11 mouse cellular contexts compared by ENCODE assay signal in genomic region chr5:103620301-103620973, GRCm38 (mm10). TPM values are rescaled to one million over a fixed set of nuclear protein-coding genes. Genes with fewer than 3 reads are reported as not detected.
DNase-seq lines count a peak whose midpoint lies in the region; ATAC-seq and TF ChIP-seq lines count a peak whose summit lies in the region.
"Had no signal": no experiment of that assay in that cellular context is flagged by ENCODE, and none has a peak within 500 bp of the region (broad histone marks: within the 10 kb centered on the region; RNA-seq: fewer than 3 reads in every experiment).

No protein-coding gene starts in this region.

- no peak overlapping the region for H3K9ac ChIP-seq in heart, adult 2 months (ENCODE audit: low read depth, low read length)
- no peak overlapping the region for H3K9ac ChIP-seq in stomach, embryonic 15.5 days
- H3K9ac ChIP-seq: forebrain, embryonic 13.5 days; liver, postnatal 0 days had no signal

- TF ChIP-seq POLR2A in heart, adult 2 months (IDR thresholded peaks at IDR 0.05; ENCODE audit: insufficient read depth, low read depth, low read length), result no peak

- H3K9me3 ChIP-seq in stomach, embryonic 15.5 days, result no peaks in the 10 kb centered on the region
- H3K9me3 ChIP-seq: forebrain, embryonic 13.5 days had no signal

- no peak overlapping the region for H3K4me3 ChIP-seq in heart, adult 2 months
- H3K4me3 ChIP-seq in stomach, embryonic 15.5 days (replicated peaks), result no peak overlapping the region
- H3K4me3 ChIP-seq: forebrain, embryonic 13.5 days had no signal

- H3K27me3 ChIP-seq in heart, adult 2 months (ENCODE audit: control insufficient read depth, insufficient read depth, low read length), result no peaks in the 10 kb centered on the region
- H3K27me3 ChIP-seq in stomach, embryonic 15.5 days (replicated peaks), result no peaks in the 10 kb centered on the region
- H3K27me3 ChIP-seq: forebrain, embryonic 13.5 days had no signal

- H3K4me2 ChIP-seq in stomach, embryonic 15.5 days, result no peak overlapping the region
- H3K4me2 ChIP-seq: forebrain, embryonic 13.5 days had no signal

- 0 out of 2 replicates have a peak, but pooled peaks have one; percentile 27 for ATAC-seq in stomach, embryonic 15.5 days (ENCODE audit: insufficient read depth, low FRiP score, low read depth)
- ATAC-seq in cerebellum, adult (ENCODE audit: insufficient number of reproducible peaks, low FRiP score, low TSS enrichment), result no peak
- no peak for ATAC-seq in megakaryocyte progenitor cell, adult 5-6 weeks (replicated peaks; ENCODE audit: poor library complexity)
- ATAC-seq: forebrain, embryonic 13.5 days; liver, postnatal 0 days had no signal

- peak; percentile 25 for DNase-seq in ovary, postnatal 36 days (ENCODE audit: low spot score)
- DNase-seq in ovary, postnatal 10 days (ENCODE audit: low spot score), result no peak
- peak; percentile 54 to 71 for DNase-seq in heart, adult 2 months
- DNase-seq in kidney, postnatal 14 days, result peak; percentile 54
- DNase-seq in spleen, adult 18-20 months, result no peak
- DNase-seq: cerebellum, adult 11 months; liver, postnatal 0 days had no signal

- H3K27ac ChIP-seq in heart, adult 2 months, result peak overlapping the region; percentile 23
- H3K27ac ChIP-seq in stomach, embryonic 15.5 days, result peak overlapping the region; percentile 18; the same call in 1 of the 2 replicates
- H3K27ac ChIP-seq: forebrain, embryonic 13.5 days had no signal

- H3K79me2 ChIP-seq in heart, adult 2 months (replicated peaks; ENCODE audit: control insufficient read depth, insufficient read depth, low read length), result no peaks in the 10 kb centered on the region

- H3K4me1 ChIP-seq in heart, adult 2 months (ENCODE audit: control insufficient read depth, insufficient read depth, low read length), result peaks cover 21% of the 10 kb centered on the region
- 0 out of 2 replicates have a peak, but pooled peaks cover 5% of the 10 kb centered on the region for H3K4me1 ChIP-seq in stomach, embryonic 15.5 days

- intact Hi-C loops in heart, adult 2 months (cut with DNase I), result loop anchor here (5.0 kb wide), 1 partner anchor 37 kb away; the partner anchor contains the start of gene 1700016H13Rik

- no peak for TF ChIP-seq CTCF in heart, adult 2 months (IDR thresholded peaks at IDR 0.05)

- no peaks in the 10 kb centered on the region for H3K36me3 ChIP-seq in heart, adult 2 months (ENCODE audit: control insufficient read depth, insufficient read depth, low read length)
- H3K36me3 ChIP-seq in stomach, embryonic 15.5 days, result no peaks in the 10 kb centered on the region

- no peak for TF ChIP-seq EP300 in heart, adult 2 months (IDR thresholded peaks at IDR 0.05; ENCODE audit: insufficient read depth, low read depth, low read length)

- whole genome bisulfite sequencing in heart, adult 2 months, result 47% methylated on average over 12 of the region's 12 CpGs
- WGBS in stomach, embryonic 15.5 days, result 49% methylated on average over 12 of the region's 12 CpGs

RNA-seq across cellular contexts. Expression of gene Slc10a6, which starts 8.8 kb away (rescaled TPM):
- 1 to 10 TPM; 6.3 to 8.3 TPM for total RNA-seq in heart, adult 2 months (2021)
- polyA plus RNA-seq in heart, adult 2 months (2012; rRNA removed), result 3.9 and 4.1 TPM in 2 replicates
- polyA plus RNA-seq in stomach, embryonic 15.5 days (2015; fragmentation: Nextera tagmentation; extraction: Ambion mirVana), result 0.84 and 1.1 TPM in 2 replicates
- not detected in 2 replicates for total RNA-seq in megakaryocyte progenitor cell, adult 5-6 weeks (2015)
- total RNA-seq in megakaryocyte progenitor cell, adult 5-6 weeks (2017), result not detected in 2 replicates
- polyA plus RNA-seq: forebrain, embryonic 13.5 days had no signal

RNA-seq across cellular contexts. Expression of gene 1700016H13Rik, which starts 35.4 kb away (rescaled TPM):
- total RNA-seq in heart, adult 2 months (2021), result not detected
- 0.20 and 0.29 TPM in 2 replicates for polyA plus RNA-seq in heart, adult 2 months (2012; rRNA removed)
- 0.21 and 0.32 TPM in 2 replicates for polyA plus RNA-seq in stomach, embryonic 15.5 days (2015; fragmentation: Nextera tagmentation; extraction: Ambion mirVana)
- total RNA-seq in megakaryocyte progenitor cell, adult 5-6 weeks (2015), result 0.12 TPM in 1 of 2 replicates, not detected in the other
- not detected in 2 replicates for total RNA-seq in megakaryocyte progenitor cell, adult 5-6 weeks (2017)
- polyA plus RNA-seq: liver, postnatal 0 days had no signal

Comparison
In these comparisons a context has a peak if more than half of its experiments do, and no peak if none do; other contexts are left out.
1. DNase-seq: peak in ovary, postnatal 36 days (single experiment), heart, adult 2 months (2 of 2) and kidney, postnatal 14 days (single experiment); none in ovary, postnatal 10 days (single experiment) and spleen, adult 18-20 months (0 of 2).
2. RNA of gene Slc10a6, which starts 8.8 kb away (total RNA-seq): 6.3 to 8.3 TPM in heart, adult 2 months; not detected in megakaryocyte progenitor cell, adult 5-6 weeks; every median in the first group is over 4 times any median in the second.